In the genomic region with DNA sequence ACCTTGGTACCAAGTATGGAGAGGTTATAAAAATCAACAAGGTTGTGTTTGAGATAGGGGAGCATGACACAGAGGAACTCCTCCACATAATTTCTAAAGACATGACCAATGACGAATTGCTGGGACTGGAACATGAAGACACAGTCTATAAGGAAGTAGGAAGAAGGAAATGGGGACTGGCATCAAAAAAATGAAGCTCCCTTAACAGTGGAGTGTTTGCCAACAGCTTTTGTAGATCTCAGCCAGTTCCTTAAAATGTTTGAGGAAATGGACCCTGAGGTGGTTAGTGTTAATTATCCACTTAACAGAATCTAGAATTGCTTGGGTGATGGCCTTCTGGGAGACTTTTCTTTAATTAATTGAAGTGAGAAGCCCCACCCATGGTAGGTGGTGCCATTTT, we compare ENCODE assay signal across 25 mouse cellular contexts. TPM values are rescaled to one million over a fixed set of nuclear protein-coding genes. Genes with fewer than 3 reads are reported as not detected.
A peak's percentile ranks its signal among the peaks of the same experiment; 100 is the strongest.
DNase-seq lines count a peak whose midpoint lies in the region; ATAC-seq and TF ChIP-seq lines count a peak whose summit lies in the region.
"Had no signal": no experiment of that assay in that cellular context is flagged by ENCODE, and none has a peak within 500 bp of the region (broad histone marks: within the 10 kb centered on the region; RNA-seq: fewer than 3 reads in every experiment).

No protein-coding gene starts in this region.

- TF ChIP-seq CTCF in lung, adult 2 months (IDR thresholded peaks at IDR 0.05; ENCODE audit: insufficient read depth, low read length), result no peak

- no peaks in the 10 kb centered on the region for H3K4me1 ChIP-seq in lung, adult 2 months (ENCODE audit: control insufficient read depth, insufficient read depth, low read length)
- H3K4me1 ChIP-seq: embryonic facial prominence, embryonic 10.5 days; embryonic facial prominence, embryonic 13.5 days; forebrain, embryonic 12.5 days; forebrain, embryonic 15.5 days; heart, embryonic 10.5 days; heart, embryonic 13.5 days; hindbrain, embryonic 15.5 days had no signal

- WGBS in lung, adult 2 months, result 38% methylated on average over 1 of the region's 1 CpGs

- no peak overlapping the region for H3K4me3 ChIP-seq in lung, adult 2 months (replicated peaks; ENCODE audit: extremely low read depth, low read depth, low read length)
- H3K4me3 ChIP-seq: embryonic facial prominence, embryonic 10.5 days; embryonic facial prominence, embryonic 13.5 days; erythroblast, embryonic 14.5 days; forebrain, embryonic 12.5 days; forebrain, embryonic 15.5 days; heart, adult 2 months; heart, embryonic 10.5 days; heart, embryonic 13.5 days; hindbrain, embryonic 15.5 days had no signal

- DNase-seq in lung, postnatal 36 days, result peak; percentile 5
- no peak for DNase-seq in lung, adult 2 months
- DNase-seq in adrenal gland, postnatal 14 days, result no peak
- no peak for DNase-seq in right cerebral cortex, postnatal 10 days (ENCODE audit: low spot score in 2 of 2)
- DNase-seq: adrenal gland, adult 2 months; adrenal gland, postnatal 25 days; cerebellum, adult 18-20 months; cerebellum, adult 9-10 months; cerebellum, postnatal 25 days; embryo, embryonic 11 days; gastrocnemius, postnatal 25 days; heart, adult 2 months; heart, postnatal 14 days; heart, postnatal 4 days had no signal

- TF ChIP-seq POLR2A in lung, adult 2 months (IDR thresholded peaks at IDR 0.05; ENCODE audit: borderline replicate concordance, extremely low read depth, low read depth, low read length), result no peak

- ATAC-seq in granulocyte monocyte progenitor cell, adult 5-6 weeks (replicated peaks; ENCODE audit: poor library complexity, severe bottlenecking), result peak; percentile 95
- peak; percentile 87 for ATAC-seq in megakaryocyte progenitor cell, adult 5-6 weeks (replicated peaks; ENCODE audit: poor library complexity)
- ATAC-seq: CD4-positive, CD25-positive, alpha-beta regulatory T cell, adult 4 months; forebrain, embryonic 15.5 days had no signal

RNA-seq across cellular contexts. Expression of gene Fundc1, which starts 36.6 kb away (rescaled TPM):
- polyA plus RNA-seq in lung, adult 2 months (2012; rRNA removed), result 12.5 and 15.1 TPM in 2 replicates
- total RNA-seq in granulocyte monocyte progenitor cell, adult 5-6 weeks (2014; fragmentation: Nextera tagmentation), result 33.0 and 36.1 TPM in 2 replicates
- total RNA-seq in granulocyte monocyte progenitor cell, adult 5-6 weeks (2017), result 38.0 and 54.8 TPM in 2 replicates
- 41.6 and 45.2 TPM in 2 replicates for total RNA-seq in megakaryocyte progenitor cell, adult 5-6 weeks (2015)
- 37.6 and 40.4 TPM in 2 replicates for total RNA-seq in megakaryocyte progenitor cell, adult 5-6 weeks (2017)
- total RNA-seq in adrenal gland, postnatal 14 days (2021), result 36.6 and 37.7 TPM in 2 replicates
